Mouse (Mus musculus) stomach, postnatal 0 days (tissue): Measurements from ENCODE around the gene Ssu2.

Source experiments
- CTCF ChIP-seq: IDR thresholded peaks from 2 replicates; pipeline ENCODE4 v1.5.1; 2016; ENCODE audit warnings: antibody characterized with exemption, low read depth, mild to moderate bottlenecking, moderate library complexity
- EP300 ChIP-seq: optimal IDR thresholded peaks from 2 replicates; pipeline ENCODE3; 2016; ENCODE audit warnings: antibody characterized with exemption

- no peak for TF ChIP-seq CTCF
- no peak for TF ChIP-seq EP300
These were observed 8.5 kb upstream of the Ssu2 start for GRCm38 (mm10) chr6:112396352-112396751.
